Mouse (Mus musculus): ENCODE results near the gene Agbl3.

- TF ChIP-seq CTCF (conservative IDR thresholded peaks at IDR 0.05; ENCODE audit: insufficient read depth, insufficient read length, low read depth, low read length) (no peak), POLR2A (IDR thresholded peaks at IDR 0.05; ENCODE audit: low read depth, low read length) (no peak)
Observed at GRCm38 (mm10) chr6:34902578-34902977, 122.3 kb downstream of the Agbl3 start.
